Mouse (Mus musculus) splenic B cell, adult 2 months (primary cell): ENCODE results near the gene Ifna16.

Source experiments
- DNase-seq: peaks from one replicate; pipeline ENCODE4 v3.0.0-alpha.2; 2011; ENCODE audit warnings: low read depth, low spot score
- H3K27me3 ChIP-seq: 2 replicates; pipeline ENCODE4 v1.6.1; 2012; ENCODE audit warnings: mild to moderate bottlenecking, low read length, moderate library complexity, mixed read lengths; ENCODE audit not compliant: control insufficient read depth, poor library complexity, insufficient read depth, severe bottlenecking
- H3K36me3 ChIP-seq: 2 replicates; pipeline ENCODE4 v1.6.1; 2012; ENCODE audit warnings: mild to moderate bottlenecking, low read length, moderate library complexity, mixed read lengths; ENCODE audit not compliant: control insufficient read depth, poor library complexity, insufficient read depth, severe bottlenecking

The Ifna16 gene

GRCm38 (mm10) chr4:88692537-88692936 lies 15.8 kb upstream of the Ifna16 start:
- Histone ChIP-seq H3K36me3 (no peaks in the 10 kb centered on the region), H3K27me3 (no peaks in the 10 kb centered on the region)
- DNase-seq: no peak

- no peaks in the 10 kb centered on the region for H3K27me3 ChIP-seq
- H3K36me3 ChIP-seq: no peaks in the 10 kb centered on the region
- no peak for DNase-seq
Observed at GRCm38 (mm10) chr4:88691259-88691658, 14.5 kb upstream of the Ifna16 start, which contains the start of gene Ifnab. TSS of gene Ifnab (minus strand) at chr4:88691359.

- no peaks in the 10 kb centered on the region for H3K27me3 ChIP-seq
- DNase-seq: no peak
- H3K36me3 ChIP-seq: no peaks in the 10 kb centered on the region
Observed at GRCm38 (mm10) chr4:88683812-88684211, 7.1 kb upstream of the Ifna16 start, which contains the start of gene Ifna2. TSS of gene Ifna2 (minus strand) at chr4:88683912.

- H3K27me3 ChIP-seq: no peaks in the 10 kb centered on the region
- no peaks in the 10 kb centered on the region for H3K36me3 ChIP-seq
- DNase-seq: no peak
Observed at GRCm38 (mm10) chr4:88681353-88681752, 4.6 kb upstream of the Ifna16 start.

- Histone ChIP-seq H3K27me3 (no peaks in the 10 kb centered on the region), H3K36me3 (no peaks in the 10 kb centered on the region)
- peak; percentile 58 for DNase-seq
Observed at GRCm38 (mm10) chr4:88680362-88680761, 3.6 kb upstream of the Ifna16 start.

GRCm38 (mm10) chr4:88655461-88655860 lies 21.3 kb downstream of the Ifna16 start:
- Histone ChIP-seq H3K27me3 (no peaks in the 10 kb centered on the region), H3K36me3 (no peaks in the 10 kb centered on the region)
- DNase-seq: no peak

GRCm38 (mm10) chr4:88653644-88654043 lies 23.1 kb downstream of the Ifna16 start:
- Histone ChIP-seq H3K36me3 (no peaks in the 10 kb centered on the region), H3K27me3 (no peaks in the 10 kb centered on the region)
- DNase-seq: no peak

GRCm38 (mm10) chr4:88644359-88644758 lies 32.4 kb downstream of the Ifna16 start, which contains the start of gene Ifna13:
TSS of gene Ifna13 (minus strand) at chr4:88644459.
- H3K36me3 ChIP-seq: no peaks in the 10 kb centered on the region
- DNase-seq: no peak
- no peaks in the 10 kb centered on the region; the same call in 1 of the 2 replicates for H3K27me3 ChIP-seq

- H3K36me3 ChIP-seq: no peaks in the 10 kb centered on the region
- no peaks in the 10 kb centered on the region for H3K27me3 ChIP-seq
- DNase-seq: no peak
Observed at GRCm38 (mm10) chr4:88642526-88642925, 34.2 kb downstream of the Ifna16 start.

- Histone ChIP-seq H3K27me3 (no peaks in the 10 kb centered on the region), H3K36me3 (no peaks in the 10 kb centered on the region)
- DNase-seq: peak; percentile 100
Observed at GRCm38 (mm10) chr4:88641077-88641831, 35.5 kb downstream of the Ifna16 start.

- DNase-seq: no peak
- H3K27me3 ChIP-seq: no peaks in the 10 kb centered on the region
- no peaks in the 10 kb centered on the region for H3K36me3 ChIP-seq
Observed at GRCm38 (mm10) chr4:88640704-88641076, 36.0 kb downstream of the Ifna16 start.

- no peak for DNase-seq
- Histone ChIP-seq H3K36me3 (no peaks in the 10 kb centered on the region), H3K27me3 (no peaks in the 10 kb centered on the region)
Observed at GRCm38 (mm10) chr4:88634311-88634710, 42.4 kb downstream of the Ifna16 start, which contains the start of gene C87499. TSS of gene C87499 (minus strand) at chr4:88634411.
